Mouse (Mus musculus) testis, adult 2 months (tissue): ENCODE results near the gene Cd180.

Experiments used
- CTCF ChIP-seq: fragments of 200-500 bp; IDR thresholded peaks from 2 replicates; pipeline ENCODE4 v1.5.1; 2012; ENCODE audit warnings: low read depth, mild to moderate bottlenecking, inconsistent platforms, low read length, moderate library complexity; ENCODE audit not compliant: control insufficient read depth, insufficient read depth, insufficient replicate concordance
- POLR2A ChIP-seq: fragments of 200-500 bp; IDR thresholded peaks from 2 replicates; pipeline ENCODE4 v1.6.1; 2012; ENCODE audit warnings: low read depth, mild to moderate bottlenecking, inconsistent platforms, low read length, moderate library complexity; ENCODE audit not compliant: control insufficient read depth

DNA sequence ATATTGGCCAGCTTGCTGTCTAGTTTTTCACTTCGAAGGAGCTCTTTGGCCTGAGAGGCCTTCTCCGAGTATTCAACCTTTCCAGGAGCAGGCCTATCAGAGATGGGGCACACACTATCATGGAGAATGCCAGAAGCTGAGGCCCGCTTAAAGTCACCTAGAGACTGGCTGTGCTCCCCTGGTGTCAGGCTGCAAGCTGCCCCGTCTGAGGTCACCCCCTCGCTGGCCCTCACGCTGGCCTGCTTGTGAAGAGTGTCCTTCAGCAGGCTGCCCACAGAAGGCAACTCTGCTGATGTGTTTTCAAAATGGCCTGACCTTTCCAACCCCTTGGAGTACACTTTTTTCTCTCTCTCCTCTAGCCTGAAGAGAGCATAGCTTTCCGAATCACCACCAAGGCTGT, 44.5 kb downstream of the Cd180 start:
- TF ChIP-seq CTCF: no peak
- no peak for TF ChIP-seq POLR2A
